Mouse (Mus musculus) forebrain, embryonic 15.5 days (tissue): ENCODE data around the gene Cadm3. TPM values are rescaled to one million over a fixed set of nuclear protein-coding genes. Genes with fewer than 3 reads are reported as not detected.

Experiments
- ATAC-seq: fragments of 200-750 bp; cut with Nextera tagmentation; replicated peaks from 2 replicates; pipeline ENCODE4 v1.8.0; 2017; ENCODE audit warnings: mild to moderate bottlenecking, moderate TSS enrichment, moderate library complexity
- H3K27ac ChIP-seq: fragments of 300-500 bp; sonication (generic); replicated peaks from 2 replicates; pipeline ENCODE4 v1.5.1; 2015; ENCODE audit warnings: mild to moderate bottlenecking, inconsistent platforms
- H3K27me3 ChIP-seq: fragments of 300-500 bp; sonication (generic); 2 replicates; pipeline ENCODE4 v1.6.1; 2015; ENCODE audit warnings: inconsistent platforms
- H3K36me3 ChIP-seq: fragments of 300-500 bp; sonication (generic); 2 replicates; pipeline ENCODE4 v1.6.1; 2015; ENCODE audit warnings: mild to moderate bottlenecking, inconsistent platforms
- H3K4me1 ChIP-seq: fragments of 300-500 bp; sonication (generic); 2 replicates; pipeline ENCODE4 v1.6.1; 2015; ENCODE audit warnings: inconsistent platforms
- H3K4me2 ChIP-seq: fragments of 300-500 bp; sonication (generic); replicated peaks from 2 replicates; pipeline ENCODE4 v1.6.1; 2015; ENCODE audit warnings: mild to moderate bottlenecking, inconsistent platforms
- H3K4me3 ChIP-seq: fragments of 300-500 bp; sonication (generic); 2 replicates; pipeline ENCODE4 v1.5.1; 2015; ENCODE audit warnings: mild to moderate bottlenecking, inconsistent platforms
- H3K9ac ChIP-seq: fragments of 300-500 bp; sonication (generic); replicated peaks from 2 replicates; pipeline ENCODE4 v1.6.1; 2015; ENCODE audit warnings: mild to moderate bottlenecking, inconsistent platforms
- H3K9me3 ChIP-seq: fragments of 300-500 bp; sonication (generic); 2 replicates; pipeline ENCODE4 v1.6.1; 2016; ENCODE audit warnings: inconsistent platforms
- WGBS: fragments of 180-500 bp; shearing (Covaris S2); methylation state at CpG from one replicate; pipeline ENCODE4 v1.1.7; 2015; ENCODE audit warnings: mixed read lengths; 5-methylcytosine and 5-hydroxymethylcytosine counted together
- polyA plus RNA-seq: library from polyadenylated mRNA; unstranded; fragments of >200 nt; fragmentation: Nextera tagmentation; extraction: Ambion mirVana; gene quantifications from 2 replicates; pipeline ENCODE4 v1.2.1, GENCODE M21; 2015

Cadm3 gene
- polyA plus RNA-seq, 1 experiment from 2014 or later = 38.1 TPM

GRCm38 (mm10) chr1:173355107-173355846 lies 12.2 kb downstream of the Cadm3 start:
- Histone ChIP-seq H3K9ac (no peak overlapping the region), H3K4me3 (no peak overlapping the region), H3K4me1 (peaks cover 31% of the 10 kb centered on the region), H3K36me3 (no peaks in the 10 kb centered on the region), H3K4me2 (no peak overlapping the region), H3K27ac (no peak overlapping the region), H3K9me3 (no peaks in the 10 kb centered on the region), H3K27me3 (no peaks in the 10 kb centered on the region)
- 76% methylated on average over 7 of the region's 7 CpGs for WGBS
- no peak for ATAC-seq

- WGBS = 8% methylated on average over 9 of the region's 10 CpGs
- H3K27ac ChIP-seq = no peak within 1 kb of the TSS
- H3K9me3 ChIP-seq = no peaks in the 10 kb centered on the region
- no peaks in the 10 kb centered on the region for H3K27me3 ChIP-seq
- H3K4me3 ChIP-seq = peak within 1 kb of the TSS; percentile 38
- peaks cover 21% of the 10 kb centered on the region for H3K4me1 ChIP-seq
- peaks cover 16% of the 10 kb centered on the region for H3K36me3 ChIP-seq
- peak within 1 kb of the TSS; percentile 35 for H3K9ac ChIP-seq
- H3K4me2 ChIP-seq = peak within 1 kb of the TSS; percentile 47
- peak; percentile 60 for ATAC-seq
These were observed 17.0 kb downstream of the Cadm3 start, which contains the start of gene Aim2 for GRCm38 (mm10) chr1:173350372-173350957. Gene Aim2 (plus strand): TSS chr1:173350879.

DNA sequence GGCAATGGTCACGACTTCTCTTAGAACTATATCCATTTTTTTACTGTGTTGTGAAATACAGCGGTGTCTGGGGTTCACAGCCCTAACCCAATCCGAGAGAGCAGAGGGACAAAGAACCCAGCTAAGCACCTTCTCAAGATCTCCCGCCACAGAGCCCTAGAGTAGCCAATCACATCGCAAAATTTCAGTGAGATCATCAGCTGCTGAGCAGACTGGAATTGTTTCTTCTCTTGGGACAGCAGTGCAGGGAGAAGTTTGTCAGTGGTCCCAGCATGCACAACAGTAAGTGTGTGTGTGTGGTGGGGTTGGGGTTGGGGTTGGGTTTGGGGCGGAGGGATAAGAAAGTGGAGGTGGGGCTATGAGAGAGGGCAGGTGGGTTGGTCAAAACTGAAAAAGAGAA lies 17.5 kb downstream of the Cadm3 start:
- peak overlapping the region; percentile 35 for H3K9ac ChIP-seq

DNA sequence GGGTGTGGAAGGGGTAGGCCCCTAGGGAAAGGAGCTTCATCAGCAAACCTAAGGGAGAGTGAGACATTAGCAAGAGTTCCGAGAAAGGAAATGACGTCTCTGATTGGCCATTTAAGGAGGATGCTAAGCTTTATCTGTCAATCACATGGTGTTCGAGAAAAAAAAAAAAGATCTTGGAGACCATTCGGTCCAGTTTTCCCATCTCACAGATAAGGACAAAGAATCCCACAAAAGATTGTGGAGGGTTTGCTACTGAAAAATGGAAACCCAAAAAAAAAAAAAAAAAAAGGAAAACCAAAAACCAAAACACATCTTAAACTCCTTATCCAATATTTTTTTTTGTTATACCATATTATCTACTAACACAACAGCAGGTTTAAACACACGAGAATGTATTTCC lies 18.3 kb downstream of the Cadm3 start:
- Histone ChIP-seq H3K4me2 (no peak overlapping the region), H3K4me3 (no peak overlapping the region), H3K36me3 (peaks cover 23% of the 10 kb centered on the region), H3K9me3 (no peaks in the 10 kb centered on the region), H3K27me3 (no peaks in the 10 kb centered on the region), H3K9ac (no peak overlapping the region), H3K4me1 (peaks cover 21% of the 10 kb centered on the region), H3K27ac (no peak overlapping the region)
- no peak for ATAC-seq
- 48% methylated on average over 5 of the region's 5 CpGs for WGBS

More for the DNA sequence above, 17.5 kb downstream of the Cadm3 start:
- Histone ChIP-seq H3K4me1 (peaks cover 21% of the 10 kb centered on the region), H3K27ac (no peak overlapping the region), H3K4me3 (peak overlapping the region; percentile 38), H3K36me3 (peaks cover 21% of the 10 kb centered on the region), H3K4me2 (peak overlapping the region; percentile 47), H3K9me3 (no peaks in the 10 kb centered on the region), H3K27me3 (no peaks in the 10 kb centered on the region)
- 2% methylated on average over 6 of the region's 6 CpGs for WGBS
- peak; percentile 90 for ATAC-seq

- Histone ChIP-seq H3K9ac (no peak overlapping the region), H3K27me3 (no peaks in the 10 kb centered on the region), H3K36me3 (peaks cover 29% of the 10 kb centered on the region), H3K4me2 (no peak overlapping the region), H3K27ac (no peak overlapping the region), H3K4me1 (peaks cover 27% of the 10 kb centered on the region), H3K4me3 (no peak overlapping the region), H3K9me3 (no peaks in the 10 kb centered on the region)
- no peak for ATAC-seq
- WGBS = 16% methylated on average over 1 of the region's 1 CpGs
These were observed 19.0 kb downstream of the Cadm3 start for GRCm38 (mm10) chr1:173348527-173348926.

GRCm38 (mm10) chr1:173345112-173345511 lies 22.4 kb downstream of the Cadm3 start:
- Histone ChIP-seq H3K9me3 (no peaks in the 10 kb centered on the region), H3K4me2 (no peak overlapping the region), H3K4me1 (peaks cover 19% of the 10 kb centered on the region), H3K4me3 (no peak overlapping the region), H3K27ac (no peak overlapping the region), H3K27me3 (no peaks in the 10 kb centered on the region), H3K9ac (no peak overlapping the region), H3K36me3 (peaks cover 42% of the 10 kb centered on the region)
- WGBS = 94% methylated on average over 4 of the region's 4 CpGs
- ATAC-seq = no peak

- WGBS = 25% methylated on average over 3 of the region's 3 CpGs
- ATAC-seq = peak; percentile 26; the same call in 1 of the 2 replicates
- Histone ChIP-seq H3K4me1 (0 out of 2 replicates have a peak, but pooled peaks cover 12% of the 10 kb centered on the region), H3K36me3 (peaks cover 42% of the 10 kb centered on the region), H3K9ac (no peak overlapping the region), H3K9me3 (no peaks in the 10 kb centered on the region), H3K4me2 (no peak overlapping the region), H3K27me3 (no peaks in the 10 kb centered on the region), H3K4me3 (no peak overlapping the region), H3K27ac (no peak overlapping the region)
These were observed 23.6 kb downstream of the Cadm3 start for GRCm38 (mm10) chr1:173343934-173344333.

DNA sequence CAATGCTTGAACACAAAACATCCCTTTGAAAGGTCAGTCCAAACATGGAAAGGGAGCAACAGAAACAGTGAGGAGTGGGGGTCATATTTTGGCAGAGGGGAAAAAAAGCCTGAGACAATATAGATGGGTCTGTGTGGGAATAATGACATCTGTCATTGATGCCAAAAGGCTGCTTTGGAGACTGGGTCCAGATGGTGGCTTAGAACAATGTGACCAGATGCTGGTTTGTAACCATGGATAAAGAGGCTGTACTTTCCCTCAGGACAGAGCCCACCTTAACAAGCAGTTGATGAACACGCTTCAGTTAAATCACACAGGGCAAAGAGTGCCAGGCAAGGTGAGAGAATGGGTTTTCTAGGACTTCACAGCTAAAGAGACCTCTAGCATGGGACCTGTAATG lies 25.1 kb downstream of the Cadm3 start:
- peak; percentile 41 for ATAC-seq
- H3K36me3 ChIP-seq = peaks cover 37% of the 10 kb centered on the region
- H3K4me1 ChIP-seq = 0 out of 2 replicates have a peak, but pooled peaks cover 12% of the 10 kb centered on the region
- H3K4me2 ChIP-seq = no peak overlapping the region
- 32% methylated on average over 1 of the region's 1 CpGs for WGBS
- no peaks in the 10 kb centered on the region for H3K9me3 ChIP-seq
- no peak overlapping the region for H3K4me3 ChIP-seq
- no peak overlapping the region for H3K9ac ChIP-seq
- H3K27ac ChIP-seq = no peak overlapping the region
- H3K27me3 ChIP-seq = no peaks in the 10 kb centered on the region

GRCm38 (mm10) chr1:173339543-173339942 lies 28.0 kb downstream of the Cadm3 start:
- no peak overlapping the region for H3K27ac ChIP-seq
- peak; percentile 51; the same call in 1 of the 2 replicates for ATAC-seq
- H3K4me1 ChIP-seq = 0 out of 2 replicates have a peak, but pooled peaks cover 12% of the 10 kb centered on the region
- H3K27me3 ChIP-seq = no peaks in the 10 kb centered on the region
- no peaks in the 10 kb centered on the region for H3K9me3 ChIP-seq
- 11% methylated on average over 2 of the region's 2 CpGs for WGBS
- H3K36me3 ChIP-seq = peaks cover 21% of the 10 kb centered on the region
- no peak overlapping the region for H3K4me2 ChIP-seq
- no peak overlapping the region for H3K4me3 ChIP-seq
- H3K9ac ChIP-seq = no peak overlapping the region

DNA sequence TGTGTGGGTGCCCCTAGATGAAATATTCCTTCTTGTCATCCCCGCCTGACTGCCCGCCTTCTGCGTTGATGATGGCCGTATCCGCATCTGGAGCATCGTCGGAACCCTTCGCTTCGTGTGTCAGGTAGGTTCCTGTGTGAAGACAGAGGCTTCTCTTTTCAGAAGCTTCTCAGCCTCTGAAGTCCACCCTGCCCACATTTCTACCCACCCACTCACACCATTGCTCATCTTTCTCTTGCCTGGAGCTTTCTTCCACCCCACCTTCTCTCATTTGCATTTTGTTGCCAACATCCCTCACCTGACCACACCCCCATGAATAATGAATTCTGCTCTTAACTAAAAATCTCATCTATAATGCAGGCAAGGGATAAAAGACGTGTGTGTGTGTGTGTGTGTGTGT lies 30.5 kb downstream of the Cadm3 start:
- Histone ChIP-seq H3K27me3 (no peaks in the 10 kb centered on the region), H3K4me2 (no peak overlapping the region), H3K27ac (no peak overlapping the region), H3K9me3 (no peaks in the 10 kb centered on the region), H3K36me3 (peaks cover 15% of the 10 kb centered on the region), H3K4me3 (no peak overlapping the region), H3K9ac (no peak overlapping the region), H3K4me1 (no peaks in the 10 kb centered on the region)
- no peak for ATAC-seq
- 94% methylated on average over 10 of the region's 10 CpGs for WGBS

- H3K9me3 ChIP-seq = no peaks in the 10 kb centered on the region
- H3K4me1 ChIP-seq = no peaks in the 10 kb centered on the region
- H3K36me3 ChIP-seq = peaks cover 10% of the 10 kb centered on the region
- no peak overlapping the region for H3K4me2 ChIP-seq
- no peak for ATAC-seq
- no peak overlapping the region for H3K4me3 ChIP-seq
- no peaks in the 10 kb centered on the region for H3K27me3 ChIP-seq
- WGBS = 45% methylated on average over 11 of the region's 11 CpGs
- no peak overlapping the region for H3K27ac ChIP-seq
- no peak overlapping the region for H3K9ac ChIP-seq
These were observed 31.6 kb downstream of the Cadm3 start for GRCm38 (mm10) chr1:173335903-173336302.
